Mouse (Mus musculus) T-helper 2 cell (primary cell): Measurements from ENCODE around the gene Sgf29.
"Not testable (repeated sequence)": the region's sequence is repeated elsewhere in the genome, so short reads cannot be mapped to it uniquely, and the experiment has no call there.

Experiments
- in situ Hi-C: fragments of 300-600 bp; cut with MboI, MseI; formaldehyde crosslinking; loops from one replicate; pipeline ENCODE4 v1.15.1; 2025; ENCODE audit warnings: high pct_unique_total_duplicates

Gene Sgf29

DNA sequence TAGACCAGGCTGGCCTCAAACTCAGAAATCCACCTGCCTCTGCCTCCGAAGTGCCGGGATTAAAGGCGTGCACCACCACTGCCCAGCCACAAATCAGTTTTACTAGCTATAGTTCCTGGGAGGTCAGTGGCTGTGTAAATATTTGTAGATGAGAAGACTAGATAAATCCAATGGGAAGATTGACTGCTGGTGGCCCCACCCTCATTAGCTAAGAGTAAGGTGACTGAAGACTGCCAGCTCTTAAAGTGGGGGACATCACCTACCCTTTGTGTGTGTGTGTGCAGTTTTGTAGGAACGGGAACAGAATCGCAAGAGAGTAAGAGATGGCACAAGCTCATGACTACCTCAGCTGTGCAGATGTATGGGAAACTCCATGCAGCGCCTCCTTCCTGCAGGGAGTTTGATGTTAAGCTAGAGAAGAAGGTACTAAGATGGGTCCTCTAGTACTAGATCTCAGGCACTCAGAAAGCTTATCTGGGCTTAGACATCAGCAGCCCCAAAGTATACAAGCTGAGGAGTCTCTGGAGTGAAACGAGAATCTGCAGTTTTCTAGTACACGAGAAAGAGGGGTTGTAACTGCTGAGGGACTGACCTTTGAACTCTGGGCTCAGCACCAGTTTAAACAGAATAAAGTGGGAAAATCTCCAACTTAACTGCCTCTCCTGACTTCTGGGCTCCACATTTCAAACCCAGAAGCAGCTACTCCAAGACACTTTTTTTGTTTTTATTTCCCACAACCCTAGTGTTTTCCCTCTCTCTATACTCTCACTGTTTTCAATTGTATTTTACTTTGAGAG is 29.6 kb downstream of the Sgf29 start:
- in situ Hi-C loops: loop anchor here (5.0 kb wide), 1 partner anchor 231 kb away; no protein-coding TSS in a partner anchor

- in situ Hi-C loops: loop anchor here (5.0 kb wide), 1 partner anchor 232 kb away; no protein-coding TSS in a partner anchor
Measured at GRCm38 (mm10) chr7:126679683-126680082, 30.6 kb downstream of the Sgf29 start.

DNA sequence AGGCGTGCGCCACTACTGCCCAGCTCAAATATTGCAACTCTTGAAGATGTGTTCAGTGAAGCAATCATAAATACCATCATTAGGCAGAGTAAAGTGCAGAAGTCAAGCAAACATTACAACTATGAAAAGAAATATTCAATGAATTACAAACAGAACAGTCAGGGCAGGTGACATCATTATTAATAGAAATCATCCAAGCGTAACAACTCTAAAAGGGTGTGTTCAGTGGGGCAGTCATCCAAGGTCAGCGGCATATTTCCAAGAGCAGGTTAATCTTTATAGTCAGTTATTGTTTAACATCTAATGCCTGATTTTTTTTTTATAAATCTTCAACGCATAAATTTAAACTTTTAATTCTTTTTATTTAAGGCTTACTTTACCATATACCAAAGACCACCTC is 32.1 kb downstream of the Sgf29 start:
- in situ Hi-C loops: no loop called here

DNA sequence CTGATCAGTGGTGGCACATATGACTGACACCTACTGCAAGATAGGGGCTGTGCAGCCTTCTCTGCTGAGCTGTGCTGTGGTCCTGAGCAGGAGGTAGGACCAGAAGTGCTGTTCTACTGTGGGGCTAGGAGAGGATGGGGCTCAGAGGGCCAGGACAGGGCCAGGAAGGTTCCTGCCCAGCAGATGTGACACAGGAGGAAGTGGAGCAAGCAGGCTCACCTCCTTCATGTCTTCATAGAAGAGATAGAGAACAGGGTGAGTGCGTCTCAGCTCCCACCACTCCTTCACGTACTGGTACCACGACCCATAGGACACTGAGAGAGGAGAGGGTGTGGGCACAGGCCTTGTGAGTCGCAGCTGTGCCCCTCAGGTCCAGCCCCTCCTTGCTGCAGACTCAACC is 39.0 kb downstream of the Sgf29 start:
- in situ Hi-C loops: not testable (repeated sequence)

GRCm38 (mm10) chr7:126689021-126689420 is 39.9 kb downstream of the Sgf29 start:
- in situ Hi-C loops: no loop called here

DNA sequence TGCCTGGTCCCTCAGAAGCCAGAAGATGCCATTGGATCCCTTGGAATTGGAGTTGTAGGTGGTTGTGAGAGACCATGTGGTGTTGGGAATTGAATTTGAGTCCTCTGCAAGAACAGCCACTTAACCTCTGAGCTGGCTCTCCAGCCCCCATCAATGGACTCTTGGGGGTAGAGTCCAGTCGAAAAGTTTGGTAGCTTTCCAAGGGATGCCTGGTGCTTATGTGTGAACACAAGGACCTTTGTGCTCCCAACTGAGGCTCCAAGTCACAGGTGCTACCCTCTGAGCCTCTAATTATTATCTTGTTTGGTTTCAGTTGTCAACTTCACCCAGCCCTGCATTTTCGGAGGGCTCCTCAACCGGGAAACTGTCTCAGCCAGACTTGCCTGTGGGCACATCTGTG is 41.6 kb downstream of the Sgf29 start:
- in situ Hi-C loops: loop anchor here (5.0 kb wide), 2 partner anchors 43 to 123 kb away; partner anchors contain the start of genes Eif3c and Sgf29

DNA sequence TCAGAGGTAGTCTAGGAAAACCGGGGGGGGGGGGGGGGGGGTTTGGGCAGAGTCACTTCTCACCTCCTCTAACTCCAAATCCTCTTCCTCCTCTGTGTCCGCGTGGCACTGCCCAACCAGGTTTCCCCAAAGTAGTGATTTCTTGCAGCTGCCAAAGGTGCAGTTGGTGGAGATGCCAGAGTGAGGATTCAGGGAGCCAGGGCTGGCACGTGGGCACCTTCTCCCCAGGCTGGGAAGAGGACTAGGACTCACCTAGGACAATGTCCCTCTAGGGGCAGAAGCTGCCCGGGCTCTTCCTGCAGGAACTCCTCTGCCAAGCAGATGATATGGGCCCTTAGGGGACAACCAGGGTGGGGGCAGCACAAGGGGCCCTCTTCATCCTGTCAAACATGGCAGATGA is 42.6 kb downstream of the Sgf29 start:
- in situ Hi-C loops: loop anchor here (5.0 kb wide), 2 partner anchors 44 to 124 kb away; partner anchors contain the start of genes Eif3c and Sgf29

DNA sequence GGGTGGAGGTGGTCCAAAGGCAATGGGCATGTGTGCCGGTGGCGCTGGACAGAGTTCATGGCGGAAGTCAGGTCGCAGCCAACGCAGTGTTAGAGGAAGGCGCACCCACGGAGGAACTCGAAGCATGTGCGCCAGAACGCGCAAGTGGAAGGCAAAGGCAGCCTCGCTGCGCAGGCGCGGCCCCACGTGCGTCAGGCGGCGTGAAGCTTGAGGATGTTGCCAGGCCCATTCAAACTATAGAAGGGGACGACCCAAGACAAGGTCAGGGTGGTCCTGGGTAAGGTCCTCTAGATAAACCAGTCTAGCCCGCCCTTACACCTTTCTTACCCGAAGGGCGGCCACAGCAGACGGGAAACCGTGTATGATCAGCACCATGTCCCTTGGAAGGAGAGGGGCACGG is 43.3 kb downstream of the Sgf29 start:
- in situ Hi-C loops: loop anchor here (5.0 kb wide), 2 partner anchors 45 to 125 kb away; partner anchors contain the start of genes Eif3c and Sgf29

DNA sequence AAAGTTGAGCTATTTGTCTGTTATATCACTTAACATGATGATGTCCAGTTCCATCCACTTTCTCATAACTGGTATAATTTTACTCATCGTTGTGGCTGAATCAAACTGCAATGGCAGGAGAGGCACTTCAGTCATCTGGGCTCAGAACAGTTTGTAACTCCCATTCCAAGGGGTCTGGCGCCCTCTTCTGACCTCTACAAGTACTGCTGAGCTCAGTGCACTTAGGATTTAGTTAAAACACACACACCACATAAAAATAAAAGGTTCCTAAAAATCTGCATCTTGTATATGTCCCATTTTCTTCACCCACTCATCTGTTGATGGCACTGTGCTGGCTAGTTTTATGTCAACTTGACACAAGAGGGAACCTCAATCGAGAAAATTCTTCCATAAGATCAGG is 44.1 kb downstream of the Sgf29 start:
- in situ Hi-C loops: loop anchor here (5.0 kb wide), 2 partner anchors 46 to 126 kb away; partner anchors contain the start of genes Eif3c and Sgf29

GRCm38 (mm10) chr7:126693781-126694180 is 44.7 kb downstream of the Sgf29 start:
- in situ Hi-C loops: loop anchor here (5.0 kb wide), 2 partner anchors 46 to 126 kb away; partner anchors contain the start of genes Eif3c and Sgf29

DNA sequence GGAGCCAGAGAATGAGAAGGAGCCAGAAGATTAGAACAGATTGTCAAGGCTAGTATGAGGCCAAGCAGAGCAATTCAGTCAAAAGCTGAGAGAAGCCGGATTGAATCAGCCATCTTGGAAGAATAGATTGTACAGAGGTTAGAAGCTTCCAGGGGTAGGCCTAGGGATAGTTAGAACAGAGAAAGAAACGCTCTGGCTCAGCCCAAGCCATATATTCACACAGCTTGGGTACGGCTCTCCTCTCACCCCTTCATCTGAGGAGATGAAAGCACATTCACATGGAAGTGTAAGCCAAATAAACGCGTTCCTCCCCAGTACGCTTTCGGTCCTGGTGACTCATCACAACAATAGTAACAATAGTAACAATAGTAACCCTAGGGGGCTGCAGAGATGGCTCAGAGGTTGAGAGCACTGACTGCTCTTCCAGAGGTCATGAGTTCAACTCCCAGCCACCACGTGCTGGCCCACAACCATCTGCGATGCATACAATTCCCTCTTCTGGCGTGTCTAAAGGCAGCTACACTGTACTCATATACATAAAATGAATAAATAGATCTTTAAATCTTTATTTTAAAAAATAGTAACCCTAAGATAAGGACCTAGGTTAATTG is 45.4 kb downstream of the Sgf29 start:
- in situ Hi-C loops: loop anchor here (5.0 kb wide), 2 partner anchors 47 to 127 kb away; partner anchors contain the start of genes Eif3c and Sgf29

- in situ Hi-C loops: no loop called here
Measured at GRCm38 (mm10) chr7:126695210-126695611, 46.1 kb downstream of the Sgf29 start, which contains the start of gene Bola2. Gene Bola2, plus strand, starts transcription at chr7:126695401.

DNA sequence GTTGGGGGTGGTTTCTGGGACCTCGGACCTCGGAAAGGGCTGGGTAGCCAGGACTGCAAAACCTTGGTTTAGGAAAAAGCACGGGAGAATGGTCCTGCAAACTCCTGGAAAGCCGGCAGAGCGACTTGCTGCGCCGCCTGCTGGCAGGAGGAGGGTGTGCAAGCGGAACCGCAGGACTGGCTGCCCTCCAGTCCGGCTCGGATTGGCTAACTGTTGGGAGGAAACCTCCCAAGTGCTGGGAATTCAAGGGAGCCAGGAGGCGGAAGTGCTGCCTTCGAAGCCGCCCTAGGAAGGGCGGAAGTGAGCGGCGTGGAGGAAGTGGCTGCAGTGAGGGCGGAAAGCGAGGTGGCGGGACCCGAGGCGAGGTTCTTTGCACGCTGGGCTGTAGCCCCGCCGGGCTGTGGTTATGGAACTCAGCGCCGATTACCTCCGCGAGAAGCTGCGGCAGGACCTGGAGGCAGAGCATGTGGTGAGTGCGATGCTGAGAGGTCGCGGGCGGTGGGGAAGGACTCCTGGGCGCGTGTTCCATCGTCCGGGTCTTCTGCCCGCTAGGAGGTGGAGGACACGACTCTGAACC is 46.6 kb downstream of the Sgf29 start, which contains the start of gene Slx1b:
TSS of gene Slx1b (minus strand) at position 154 of the 577 bp plus-strand sequence.
- in situ Hi-C loops: no loop called here

GRCm38 (mm10) chr7:126696303-126696702 is 47.2 kb downstream of the Sgf29 start:
- in situ Hi-C loops: no loop called here

- in situ Hi-C loops: no loop called here
Measured at GRCm38 (mm10) chr7:126696886-126697285, 47.8 kb downstream of the Sgf29 start.

GRCm38 (mm10) chr7:126697838-126698237 is 48.7 kb downstream of the Sgf29 start:
- in situ Hi-C loops: no loop called here

GRCm38 (mm10) chr7:126700063-126701015 is 51.2 kb downstream of the Sgf29 start:
- in situ Hi-C loops: loop anchor here (5.0 kb wide), 1 partner anchor 97 kb away; the partner anchor contains the start of gene Fam57b

DNA sequence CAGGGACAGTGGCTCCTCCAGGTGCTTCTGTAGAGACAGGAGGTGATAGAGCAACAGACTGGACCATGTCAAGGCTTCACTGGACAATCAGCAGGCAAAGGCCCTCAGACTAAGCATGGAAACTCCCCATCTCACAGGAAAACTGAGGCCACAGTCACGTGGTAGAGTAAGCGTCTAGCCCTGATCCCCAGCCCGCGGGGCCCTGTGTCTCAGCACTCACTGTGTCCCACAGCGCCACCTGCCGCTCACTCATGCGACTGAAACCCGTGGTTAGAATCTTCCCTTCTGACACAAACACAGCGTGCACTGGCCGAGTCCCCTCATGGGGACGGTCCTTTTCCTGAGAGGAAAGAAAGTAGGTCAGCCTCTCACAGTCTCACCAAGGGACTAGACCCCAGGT is 52.0 kb downstream of the Sgf29 start:
- in situ Hi-C loops: loop anchor here (5.0 kb wide), 1 partner anchor 96 kb away; the partner anchor contains the start of gene Fam57b

DNA sequence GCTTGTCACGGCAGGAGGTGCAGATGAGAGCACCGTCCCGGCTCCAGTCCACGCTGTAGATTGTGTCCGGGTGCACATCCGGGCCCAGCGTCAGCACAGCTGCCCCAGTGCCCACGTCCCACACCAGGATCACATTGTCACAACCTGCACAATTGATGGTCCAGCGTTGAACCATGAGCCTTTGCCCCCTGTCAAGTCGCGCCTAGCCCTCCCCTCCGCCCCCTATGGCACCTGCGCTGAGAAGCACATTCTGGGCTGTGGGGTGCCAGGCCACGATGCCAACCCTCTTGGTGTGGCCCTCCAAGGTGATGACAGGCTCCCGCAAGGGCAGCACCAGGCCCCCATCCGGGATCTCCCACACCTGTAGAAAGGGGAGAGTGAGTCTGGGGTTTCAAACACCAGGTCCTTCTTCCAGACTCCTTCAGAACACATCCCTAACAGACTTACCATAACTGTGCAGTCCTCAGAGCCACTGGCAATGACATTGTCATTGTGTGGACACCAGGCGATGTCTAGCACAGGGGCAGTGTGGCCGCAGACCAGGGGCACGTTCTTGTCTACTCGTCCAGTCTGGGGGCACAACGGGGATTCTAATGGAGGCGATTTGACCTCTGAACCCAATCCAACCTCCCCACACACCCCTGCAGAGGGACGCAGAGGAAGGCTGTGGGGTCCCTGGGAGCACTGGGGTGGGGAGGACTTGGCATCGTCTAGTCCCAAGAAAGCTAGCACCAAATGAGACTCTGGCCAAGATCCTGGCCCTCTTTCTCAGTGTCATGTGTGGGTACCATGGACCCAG is 52.6 kb downstream of the Sgf29 start:
- in situ Hi-C loops: loop anchor here (5.0 kb wide), 1 partner anchor 96 kb away; the partner anchor contains the start of gene Fam57b

- in situ Hi-C loops: loop anchor here (5.0 kb wide), 1 partner anchor 95 kb away; the partner anchor contains the start of gene Fam57b
Measured at GRCm38 (mm10) chr7:126702358-126702757, 53.2 kb downstream of the Sgf29 start.
